Mouse (Mus musculus): ENCODE results near the gene Slc35e3. TPM values are rescaled to one million over a fixed set of nuclear protein-coding genes. Genes with fewer than 3 reads are reported as not detected.

The Slc35e3 gene
- total and polyA plus RNA-seq, 3 experiments: 2.2 to 9.7 (median 5.0) TPM

DNA sequence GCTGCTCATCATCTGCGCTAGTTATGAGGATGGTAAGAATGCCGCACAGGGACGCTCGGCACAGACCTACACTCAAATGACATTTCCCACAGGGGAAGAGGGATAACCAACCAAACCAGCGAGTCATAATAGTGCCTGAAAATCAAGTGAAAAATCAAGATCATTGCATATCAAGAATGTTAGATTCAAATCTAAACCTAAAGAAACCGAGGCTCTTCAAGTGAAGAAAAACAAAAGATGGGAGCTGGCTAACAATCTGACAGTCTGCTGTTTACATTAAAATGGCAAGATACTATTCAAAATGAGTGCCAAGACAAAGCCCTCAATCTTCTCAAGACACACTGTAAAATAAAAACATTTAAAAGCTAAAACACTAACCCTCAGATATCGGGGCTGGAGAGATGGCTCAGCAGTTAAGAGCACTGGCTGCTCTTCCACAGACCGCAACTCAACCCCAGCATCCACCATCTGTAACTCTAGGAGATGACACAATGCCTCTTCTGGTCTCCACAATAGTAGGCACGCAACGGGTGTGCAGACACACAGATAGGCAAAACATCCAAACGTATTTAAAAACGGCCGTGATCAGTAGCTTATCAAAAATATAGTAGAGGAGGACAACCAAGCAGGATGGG is 37.7 kb upstream of the Slc35e3 start:
- no peaks in the 10 kb centered on the region for H3K27me3 ChIP-seq (replicated peaks)
- no peak overlapping the region for H3K4me3 ChIP-seq (replicated peaks in 1 of 3; ENCODE audit: low read depth in 2 of 3, low read length in 2 of 3, poor library complexity in 1 of 3)
- DNase-seq (ENCODE audit: extremely low read depth): no peak
- H3K9me3 ChIP-seq (replicated peaks; ENCODE audit: low read length): no peaks in the 10 kb centered on the region
- no peak overlapping the region for H3K4me2 ChIP-seq (ENCODE audit: insufficient read depth, low read depth, poor library complexity, severe bottlenecking)
- TF ChIP-seq ETS1 (conservative IDR thresholded peaks at IDR 0.05; ENCODE audit: low read depth, low read length): no peak
- no peak for TF ChIP-seq SMC3 (IDR thresholded peaks at IDR 0.05; ENCODE audit: low read depth, low read length)
- TF ChIP-seq UBTF (IDR thresholded peaks at IDR 0.05; ENCODE audit: low read depth, low read length): no peak
- TF ChIP-seq ZMIZ1 (IDR thresholded peaks at IDR 0.05; ENCODE audit: low read depth, low read length): no peak
- no peak for TF ChIP-seq NRF1 (IDR thresholded peaks at IDR 0.05; ENCODE audit: low read depth, low read length)
- no peak for TF ChIP-seq ZC3H11A (IDR thresholded peaks at IDR 0.05; ENCODE audit: low read depth, low read length)
- no peak for TF ChIP-seq EP300 (IDR thresholded peaks at IDR 0.05; ENCODE audit: low read length)
- no peak for TF ChIP-seq SIN3A (IDR thresholded peaks at IDR 0.05; ENCODE audit: low read length)
- no peak for TF ChIP-seq CTCF (conservative IDR thresholded peaks at IDR 0.05 in 1 of 2, IDR thresholded peaks at IDR 0.05 in 1 of 2; ENCODE audit: low read depth in 2 of 2, low read length in 2 of 2)
- H3K36me3 ChIP-seq (replicated peaks in 1 of 2; ENCODE audit: control insufficient read depth in 1 of 2, insufficient read depth in 1 of 2, low read length in 1 of 2): peaks cover 55 to 83% of the 10 kb centered on the region in 2 experiments
- H3K79me2 ChIP-seq (replicated peaks; ENCODE audit: control insufficient read depth, extremely low read depth, insufficient read depth, poor library complexity, severe bottlenecking): peaks cover 3% of the 10 kb centered on the region; the same call in 1 of the 2 replicates
- no peak overlapping the region for H3K9ac ChIP-seq (ENCODE audit: insufficient read depth, low read depth)
- H3K4me1 ChIP-seq (ENCODE audit: control insufficient read depth in 1 of 2, insufficient read depth in 2 of 2): peaks cover 5 to 18% of the 10 kb centered on the region in 2 experiments; a peak in 1 of 4 replicates
- dilution Hi-C loops (cut with MboI; ENCODE audit: extremely low pct_ligation_motif_present, extremely low pct_unique_long_range_greater_than_20kb, low sequenced_read_pairs) (no loop called here), in situ Hi-C loops (cut with MboI; ENCODE audit: low pct_ligation_motif_present, low pct_unique_long_range_greater_than_20kb, low sequenced_read_pairs) (no loop called here)
- H3K27ac ChIP-seq (ENCODE audit: insufficient read depth, low read depth): no peak overlapping the region

- peaks cover 5 to 18% of the 10 kb centered on the region in 2 experiments; a peak in 1 of 4 replicates for H3K4me1 ChIP-seq (ENCODE audit: control insufficient read depth in 1 of 2, insufficient read depth in 2 of 2)
- H3K4me3 ChIP-seq (replicated peaks in 1 of 3; ENCODE audit: low read depth in 2 of 3, low read length in 2 of 3, poor library complexity in 1 of 3): no peak overlapping the region
- no peak overlapping the region for H3K27ac ChIP-seq (ENCODE audit: insufficient read depth, low read depth)
- peaks cover 58 to 87% of the 10 kb centered on the region in 2 experiments for H3K36me3 ChIP-seq (replicated peaks in 1 of 2; ENCODE audit: control insufficient read depth in 1 of 2, insufficient read depth in 1 of 2, low read length in 1 of 2)
- no peak overlapping the region for H3K9ac ChIP-seq (ENCODE audit: insufficient read depth, low read depth)
- dilution Hi-C loops (cut with MboI; ENCODE audit: extremely low pct_ligation_motif_present, extremely low pct_unique_long_range_greater_than_20kb, low sequenced_read_pairs) (no loop called here), in situ Hi-C loops (cut with MboI; ENCODE audit: low pct_ligation_motif_present, low pct_unique_long_range_greater_than_20kb, low sequenced_read_pairs) (no loop called here)
- no peak overlapping the region for H3K4me2 ChIP-seq (ENCODE audit: insufficient read depth, low read depth, poor library complexity, severe bottlenecking)
- TF ChIP-seq CTCF (conservative IDR thresholded peaks at IDR 0.05 in 1 of 2, IDR thresholded peaks at IDR 0.05 in 1 of 2; ENCODE audit: low read depth in 2 of 2, low read length in 2 of 2): no peak
- no peak for TF ChIP-seq CHD2 (IDR thresholded peaks at IDR 0.05; ENCODE audit: low read length)
- no peak for TF ChIP-seq MXI1 (IDR thresholded peaks at IDR 0.05; ENCODE audit: low read depth, low read length)
- TF ChIP-seq GABPA (IDR thresholded peaks at IDR 0.05; ENCODE audit: insufficient replicate concordance, low read depth, low read length): no peak
- TF ChIP-seq RAD21 (IDR thresholded peaks at IDR 0.05; ENCODE audit: low read depth, low read length): no peak
- TF ChIP-seq SMC3 (IDR thresholded peaks at IDR 0.05; ENCODE audit: low read depth, low read length): no peak
- no peak for TF ChIP-seq EP300 (IDR thresholded peaks at IDR 0.05; ENCODE audit: low read length)
- TF ChIP-seq USF2 (conservative IDR thresholded peaks at IDR 0.05; ENCODE audit: low read depth, low read length): no peak
- TF ChIP-seq ELF1 (IDR thresholded peaks at IDR 0.05; ENCODE audit: low read depth, low read length): no peak
- TF ChIP-seq UBTF (IDR thresholded peaks at IDR 0.05; ENCODE audit: low read depth, low read length): no peak
- no peak for TF ChIP-seq NELFE (IDR thresholded peaks at IDR 0.05; ENCODE audit: low read depth, low read length)
- no peak for TF ChIP-seq MAX (IDR thresholded peaks at IDR 0.05; ENCODE audit: low read length)
- no peak for TF ChIP-seq SIN3A (IDR thresholded peaks at IDR 0.05; ENCODE audit: low read length)
- TF ChIP-seq TCF12 (IDR thresholded peaks at IDR 0.05; ENCODE audit: low read depth, low read length): no peak
- TF ChIP-seq USF1 (IDR thresholded peaks at IDR 0.05; ENCODE audit: low read depth, low read length): no peak
- no peak for TF ChIP-seq POLR2AphosphoS2 (IDR thresholded peaks at IDR 0.05; ENCODE audit: low read depth, low read length)
- no peak for TF ChIP-seq MEF2A (IDR thresholded peaks at IDR 0.05; ENCODE audit: borderline replicate concordance, low read depth, low read length)
- H3K27me3 ChIP-seq (replicated peaks): no peaks in the 10 kb centered on the region
- no peaks in the 10 kb centered on the region; the same call in 1 of the 2 replicates for H3K79me2 ChIP-seq (replicated peaks; ENCODE audit: control insufficient read depth, extremely low read depth, insufficient read depth, poor library complexity, severe bottlenecking)
- no peak for DNase-seq (ENCODE audit: extremely low read depth)
- no peaks in the 10 kb centered on the region for H3K9me3 ChIP-seq (replicated peaks; ENCODE audit: low read length)
Measured at GRCm38 (mm10) chr10:117782491-117783260, 36.5 kb upstream of the Slc35e3 start.

Data from CH12.LX (cell line).